Mouse (Mus musculus): ENCODE results near the gene Gm17455. TPM values are rescaled to one million over a fixed set of nuclear protein-coding genes. Genes with fewer than 3 reads are reported as not detected.

Gm17455 gene
- total RNA-seq (2023): 1 to 10 TPM; 1.6 to 2.0 TPM

DNA sequence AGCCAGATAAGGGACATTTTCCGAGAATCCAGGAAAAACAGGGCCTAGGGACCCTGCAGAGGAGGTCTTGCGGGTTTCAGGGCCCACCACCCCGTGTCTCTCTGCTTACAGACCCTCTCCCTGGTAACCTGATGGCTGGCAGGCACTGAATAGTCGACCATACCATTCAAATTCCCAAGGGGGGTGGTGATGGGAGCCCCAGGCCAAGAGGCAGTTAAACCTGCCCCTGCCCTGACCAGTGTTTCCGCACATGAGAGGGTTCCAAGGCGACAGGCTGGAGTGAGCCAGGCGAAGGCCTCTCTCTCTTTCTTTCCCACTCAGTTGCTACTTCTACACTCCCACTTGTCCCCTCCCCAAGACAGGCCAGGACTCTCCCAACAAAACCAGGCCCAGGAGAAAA, at the start of gene Gm17455:
Gene Gm17455, plus strand, starts transcription at position 278 of the 400 bp plus-strand sequence.

Other genes with a start within 250 kb of the Gm17455 start
- gene Chst3, start 180.5 kb upstream of the Gm17455 start, total RNA-seq (2023): under 1 TPM; 0.24 to 0.87 TPM
- 100 to 1,000 TPM; 317 to 353 TPM for gene Psap, start 122.1 kb upstream of the Gm17455 start, total RNA-seq (2023)
- 100 to 1,000 TPM; 303 to 310 TPM for gene Vsir, start 52.9 kb upstream of the Gm17455 start, total RNA-seq (2023)